Mouse (Mus musculus) midbrain, embryonic 15.5 days (tissue): ENCODE data around the gene Wee1. TPM values are rescaled to one million over a fixed set of nuclear protein-coding genes. Genes with fewer than 3 reads are reported as not detected.

Experiments
- ATAC-seq: fragments of 200-750 bp; cut with Nextera tagmentation; replicated peaks from 2 replicates; pipeline ENCODE4 v1.8.0; 2017; ENCODE audit warnings: moderate TSS enrichment
- H3K27ac ChIP-seq: fragments of 300-500 bp; sonication (generic); 2 replicates; pipeline ENCODE4 v1.5.1; 2015; ENCODE audit warnings: mild to moderate bottlenecking, inconsistent platforms
- H3K27me3 ChIP-seq: fragments of 300-500 bp; sonication (generic); replicated peaks from 2 replicates; pipeline ENCODE4 v1.6.1; 2015; ENCODE audit warnings: inconsistent platforms
- H3K36me3 ChIP-seq: fragments of 300-500 bp; sonication (generic); replicated peaks from 2 replicates; pipeline ENCODE4 v1.6.1; 2015; ENCODE audit warnings: inconsistent platforms
- H3K4me1 ChIP-seq: fragments of 300-500 bp; sonication (generic); 2 replicates; pipeline ENCODE4 v1.6.1; 2015; ENCODE audit warnings: inconsistent platforms
- H3K4me2 ChIP-seq: fragments of 300-500 bp; sonication (generic); 2 replicates; pipeline ENCODE4 v1.6.1; 2015; ENCODE audit warnings: inconsistent platforms, mild to moderate bottlenecking, moderate library complexity
- H3K4me3 ChIP-seq: fragments of 300-500 bp; sonication (generic); 2 replicates; pipeline ENCODE4 v1.5.1; 2015; ENCODE audit warnings: mild to moderate bottlenecking, inconsistent platforms
- H3K9ac ChIP-seq: fragments of 300-500 bp; sonication (generic); 2 replicates; pipeline ENCODE4 v1.6.1; 2015; ENCODE audit warnings: mild to moderate bottlenecking, inconsistent platforms
- H3K9me3 ChIP-seq: fragments of 300-500 bp; sonication (generic); 2 replicates; pipeline ENCODE4 v1.6.1; 2016; ENCODE audit warnings: inconsistent platforms
- WGBS: fragments of 180-500 bp; shearing (Covaris S2); methylation state at CpG from one replicate; pipeline ENCODE4 v1.1.7; 2015; ENCODE audit warnings: mixed read lengths; 5-methylcytosine and 5-hydroxymethylcytosine counted together
- polyA plus RNA-seq: library from polyadenylated mRNA; unstranded; fragments of >200 nt; fragmentation: Nextera tagmentation; extraction: Ambion mirVana; gene quantifications from 2 replicates; pipeline ENCODE4 v1.2.1, GENCODE M21; 2015

Wee1 gene
- polyA plus RNA-seq, result 5.1 and 5.8 TPM in 2 replicates

DNA sequence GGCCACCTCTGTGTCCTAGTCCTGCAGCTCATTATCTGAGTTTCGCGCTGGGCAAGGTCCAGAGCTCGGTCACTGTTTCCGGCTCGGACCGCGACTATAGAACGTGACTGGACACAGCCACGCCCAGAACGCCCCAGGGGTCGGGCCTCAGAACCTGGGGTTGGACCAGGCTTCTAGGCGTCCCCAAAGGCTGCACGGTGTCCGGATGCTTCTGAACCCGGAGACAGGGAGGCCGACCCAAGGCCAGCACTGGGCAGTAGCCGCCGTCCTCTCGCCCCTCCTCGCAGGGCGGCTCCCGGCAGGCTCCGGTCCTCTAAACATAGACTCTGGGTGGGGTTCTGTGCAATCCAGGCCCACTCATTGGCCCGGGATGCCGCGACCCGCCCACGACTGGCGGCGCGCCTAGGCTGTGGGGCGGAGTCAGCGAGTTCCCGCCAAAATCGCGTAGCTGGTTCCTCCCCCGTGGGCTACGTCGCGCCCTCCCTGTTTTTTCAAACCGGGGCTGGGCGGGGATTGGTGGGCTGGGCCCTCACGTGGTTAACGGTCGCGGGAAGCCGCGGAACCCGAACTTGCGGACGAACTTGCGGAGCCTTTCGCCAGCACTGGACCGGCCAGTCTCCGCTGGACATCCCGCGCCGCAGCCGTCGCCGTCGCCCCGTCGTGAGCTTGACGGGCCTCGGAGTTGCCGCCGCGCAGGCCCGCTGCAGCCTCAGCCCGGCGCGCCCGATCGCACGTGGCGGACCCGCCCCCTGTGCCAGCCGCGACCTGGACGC, at the start of gene Wee1:
Wee1 (plus strand) TSS at position 531 of the 773 bp plus-strand sequence.
- no peaks in the 10 kb centered on the region for H3K9me3 ChIP-seq
- H3K4me3 ChIP-seq, result peak within 1 kb of the TSS; percentile 75
- H3K27me3 ChIP-seq, result no peaks in the 10 kb centered on the region
- H3K4me2 ChIP-seq, result peak within 1 kb of the TSS; percentile 64
- whole genome bisulfite sequencing, result under 1% methylated on average over 81 of the region's 81 CpGs
- peaks cover 10% of the 10 kb centered on the region for H3K4me1 ChIP-seq
- H3K27ac ChIP-seq, result peak within 1 kb of the TSS; percentile 77
- H3K36me3 ChIP-seq, result no peaks in the 10 kb centered on the region
- H3K9ac ChIP-seq, result peak within 1 kb of the TSS; percentile 51
- ATAC-seq, result peak; percentile 98

- WGBS, result 89% methylated on average over 5 of the region's 5 CpGs
- H3K4me3 ChIP-seq, result no peak overlapping the region
- H3K9ac ChIP-seq, result no peak overlapping the region
- H3K4me1 ChIP-seq, result no peaks in the 10 kb centered on the region
- H3K27me3 ChIP-seq, result no peaks in the 10 kb centered on the region
- H3K27ac ChIP-seq, result no peak overlapping the region
- H3K36me3 ChIP-seq, result peaks cover 47% of the 10 kb centered on the region
- no peak overlapping the region for H3K4me2 ChIP-seq
- no peaks in the 10 kb centered on the region for H3K9me3 ChIP-seq
- ATAC-seq, result no peak
Measured at GRCm38 (mm10) chr7:110078168-110078567, 43.7 kb upstream of the Wee1 start.

DNA sequence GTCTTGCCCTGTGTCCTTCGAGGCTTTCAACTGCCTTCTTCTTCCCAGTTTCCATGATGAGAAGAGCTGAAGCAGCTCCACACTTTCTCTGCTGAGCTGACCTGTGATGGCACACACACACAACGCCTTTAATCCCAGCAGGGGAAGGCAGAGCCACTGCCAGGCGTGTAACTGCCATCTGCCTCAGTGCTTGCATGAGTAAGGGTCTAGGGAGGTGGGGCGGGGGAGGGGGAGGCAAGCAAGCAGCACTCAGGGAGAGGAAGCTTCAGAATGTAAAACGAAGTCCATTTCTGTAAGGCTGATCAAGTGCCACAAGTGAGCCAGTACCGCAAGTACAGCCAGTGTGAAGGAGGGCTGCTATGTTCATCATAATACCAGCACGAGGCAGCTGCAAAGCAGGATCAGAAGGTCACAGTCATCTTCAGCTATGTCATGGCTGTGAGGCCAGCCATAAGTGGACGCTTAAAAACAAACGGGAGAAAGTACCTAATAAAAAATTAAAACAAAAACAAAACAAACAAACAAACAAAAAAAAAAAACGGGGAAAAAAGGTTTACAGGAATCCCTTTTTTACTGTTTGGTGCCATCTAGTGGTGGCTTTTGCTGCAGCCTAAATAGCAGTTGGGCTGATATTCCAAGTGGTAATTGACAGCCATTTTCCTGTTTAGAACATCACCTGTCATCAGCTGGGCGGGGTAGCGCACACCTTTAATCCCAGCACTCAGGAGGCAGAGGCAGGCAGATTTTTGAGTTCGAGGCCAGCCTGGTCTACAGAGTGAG, 38.3 kb upstream of the Wee1 start:
- Histone ChIP-seq H3K9me3 (no peaks in the 10 kb centered on the region), H3K9ac (no peak overlapping the region), H3K27me3 (no peaks in the 10 kb centered on the region), H3K36me3 (peaks cover 49% of the 10 kb centered on the region), H3K4me1 (peaks cover 4% of the 10 kb centered on the region; the same call in 1 of the 2 replicates), H3K4me2 (no peak overlapping the region), H3K27ac (peak overlapping the region; percentile 34; the same call in 1 of the 2 replicates), H3K4me3 (no peak overlapping the region)
- 64% methylated on average over 13 of the region's 13 CpGs for WGBS
- peak; percentile 62 for ATAC-seq

DNA sequence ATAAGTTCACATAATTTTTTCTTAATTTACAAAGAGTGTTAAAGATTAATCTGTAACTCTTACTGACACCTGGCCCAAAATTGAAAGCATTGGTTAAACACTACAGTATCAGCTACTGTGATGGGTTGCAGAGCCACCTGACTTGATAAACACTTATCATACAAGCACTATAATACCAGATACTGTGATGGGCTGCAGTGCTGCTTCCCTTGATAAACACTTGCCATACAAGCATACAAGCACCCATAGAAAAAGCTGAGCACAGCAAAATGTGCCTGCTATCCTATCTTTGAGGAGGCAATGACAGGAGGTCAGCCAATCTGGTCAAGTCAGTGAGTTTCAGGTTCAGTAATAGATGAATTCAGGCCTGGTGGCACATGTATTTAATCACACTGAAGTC, 36.6 kb upstream of the Wee1 start:
- H3K36me3 ChIP-seq, result peaks cover 46% of the 10 kb centered on the region
- no peak overlapping the region for H3K4me3 ChIP-seq
- H3K9me3 ChIP-seq, result no peaks in the 10 kb centered on the region
- no peak overlapping the region for H3K27ac ChIP-seq
- no peak for ATAC-seq
- no peak overlapping the region for H3K4me2 ChIP-seq
- no peaks in the 10 kb centered on the region for H3K27me3 ChIP-seq
- H3K4me1 ChIP-seq, result peaks cover 4% of the 10 kb centered on the region; the same call in 1 of the 2 replicates
- no peak overlapping the region for H3K9ac ChIP-seq

DNA sequence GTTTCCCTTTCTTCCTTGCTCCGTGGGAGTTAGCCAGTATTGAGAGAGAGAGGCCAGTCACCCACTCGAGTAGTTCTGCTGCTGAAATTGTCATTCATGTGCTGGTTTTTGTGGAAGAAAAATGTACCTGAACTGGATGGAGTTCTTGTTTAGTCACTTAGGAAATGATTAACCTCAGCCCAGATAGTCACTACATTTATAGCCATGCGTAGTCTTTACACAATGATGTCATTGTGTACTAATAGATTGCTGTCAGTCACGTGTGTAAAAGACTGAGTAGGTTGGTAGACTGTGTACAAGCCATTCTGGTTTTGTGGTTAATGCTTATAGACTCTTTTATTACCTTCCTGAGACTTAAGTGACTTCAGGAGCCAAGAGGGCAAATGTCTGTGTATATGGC, 33.9 kb upstream of the Wee1 start:
- no peak for ATAC-seq
- H3K4me1 ChIP-seq, result peaks cover 4% of the 10 kb centered on the region; the same call in 1 of the 2 replicates
- no peak overlapping the region for H3K4me3 ChIP-seq
- H3K9ac ChIP-seq, result no peak overlapping the region
- no peak overlapping the region for H3K4me2 ChIP-seq
- H3K27ac ChIP-seq, result no peak overlapping the region
- peaks cover 49% of the 10 kb centered on the region for H3K36me3 ChIP-seq
- no peaks in the 10 kb centered on the region for H3K9me3 ChIP-seq
- no peaks in the 10 kb centered on the region for H3K27me3 ChIP-seq
- 88% methylated on average over 4 of the region's 4 CpGs for WGBS

DNA sequence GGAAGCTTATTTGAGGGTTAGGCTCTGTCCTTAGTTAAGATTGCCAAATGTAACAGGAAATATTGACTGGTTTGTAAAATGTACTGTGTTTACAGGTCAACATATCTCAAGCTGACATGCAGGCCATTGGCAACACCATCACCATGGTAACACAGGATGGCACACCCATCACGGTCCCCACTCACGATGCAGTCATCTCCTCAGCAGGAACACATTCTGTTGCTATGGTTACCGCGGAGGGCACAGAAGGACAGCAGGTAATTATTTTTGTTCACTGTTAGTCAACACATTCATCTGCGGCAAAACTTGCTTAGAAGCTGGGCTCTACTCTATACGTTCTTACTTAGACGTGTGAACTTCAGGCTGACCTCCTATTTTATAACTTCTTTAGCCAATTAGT, 30.2 kb upstream of the Wee1 start:
- H3K4me1 ChIP-seq, result no peaks in the 10 kb centered on the region
- H3K4me3 ChIP-seq, result no peak overlapping the region
- H3K4me2 ChIP-seq, result no peak overlapping the region
- no peak overlapping the region for H3K9ac ChIP-seq
- H3K27me3 ChIP-seq, result no peaks in the 10 kb centered on the region
- no peak overlapping the region for H3K27ac ChIP-seq
- peaks cover 55% of the 10 kb centered on the region for H3K36me3 ChIP-seq
- 61% methylated on average over 7 of the region's 7 CpGs for WGBS
- H3K9me3 ChIP-seq, result no peaks in the 10 kb centered on the region
- ATAC-seq, result peak; percentile 60; the same call in 1 of the 2 replicates

DNA sequence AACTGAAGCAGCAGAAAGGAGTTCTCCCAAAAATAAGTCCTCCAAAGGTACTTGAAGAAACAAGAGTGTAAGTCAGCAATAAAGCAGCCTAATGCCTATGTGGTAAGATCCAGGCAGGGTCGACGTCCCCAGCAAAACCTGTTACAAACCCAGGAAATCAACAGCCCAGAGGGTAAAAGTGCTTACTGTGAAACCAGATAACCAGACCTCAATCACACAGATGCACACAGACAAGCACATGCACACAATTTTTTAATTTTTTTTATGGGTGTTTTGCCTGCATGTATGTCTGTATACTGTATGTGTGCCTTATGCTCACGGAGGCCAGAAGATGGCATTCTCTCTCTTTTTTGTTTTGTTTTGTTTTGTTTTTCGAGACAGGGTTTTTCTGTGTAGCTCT, 25.5 kb upstream of the Wee1 start:
- Histone ChIP-seq H3K4me1 (no peaks in the 10 kb centered on the region), H3K36me3 (peaks cover 37% of the 10 kb centered on the region), H3K9me3 (no peaks in the 10 kb centered on the region), H3K9ac (no peak overlapping the region), H3K27me3 (no peaks in the 10 kb centered on the region), H3K27ac (no peak overlapping the region), H3K4me3 (no peak overlapping the region), H3K4me2 (no peak overlapping the region)
- WGBS, result 88% methylated on average over 4 of the region's 4 CpGs
- no peak for ATAC-seq

DNA sequence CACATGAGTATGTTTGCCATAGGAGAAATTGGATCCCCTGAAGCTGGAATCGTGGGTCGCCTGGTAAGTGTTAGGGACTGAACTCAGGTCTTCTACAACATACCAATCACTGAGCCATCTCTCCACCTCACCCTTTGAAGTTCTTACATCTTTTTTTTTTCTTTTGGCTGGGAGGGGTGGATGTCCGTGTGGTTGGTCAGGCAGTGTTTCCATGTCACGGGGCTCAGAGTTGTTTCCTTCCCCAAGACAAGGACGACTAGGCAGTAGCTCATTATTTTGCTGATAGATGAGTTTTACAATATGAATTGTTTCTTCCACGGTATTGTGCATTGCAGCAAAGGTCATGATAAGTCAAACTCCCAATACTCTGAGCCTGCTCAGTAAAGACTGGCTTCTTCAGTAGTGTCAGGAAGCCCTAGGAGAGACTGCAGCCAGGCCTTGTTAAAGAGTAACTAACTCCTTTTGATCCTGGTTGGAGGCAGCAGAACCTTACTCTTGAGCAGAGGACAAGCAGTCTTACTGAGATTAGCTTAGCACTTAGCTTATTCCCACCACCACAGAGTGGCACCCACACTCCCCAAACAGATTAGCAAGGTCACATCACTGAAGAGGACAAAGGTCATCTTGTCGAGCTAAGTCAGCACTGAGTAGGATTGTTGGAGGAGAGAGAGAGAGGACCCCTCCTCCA, 24.6 kb upstream of the Wee1 start:
- Histone ChIP-seq H3K4me3 (no peak overlapping the region), H3K4me2 (no peak overlapping the region), H3K36me3 (peaks cover 28% of the 10 kb centered on the region), H3K9ac (no peak overlapping the region), H3K27me3 (no peaks in the 10 kb centered on the region), H3K9me3 (no peaks in the 10 kb centered on the region), H3K27ac (no peak overlapping the region), H3K4me1 (no peaks in the 10 kb centered on the region)
- WGBS, result 75% methylated on average over 7 of the region's 7 CpGs
- no peak for ATAC-seq

DNA sequence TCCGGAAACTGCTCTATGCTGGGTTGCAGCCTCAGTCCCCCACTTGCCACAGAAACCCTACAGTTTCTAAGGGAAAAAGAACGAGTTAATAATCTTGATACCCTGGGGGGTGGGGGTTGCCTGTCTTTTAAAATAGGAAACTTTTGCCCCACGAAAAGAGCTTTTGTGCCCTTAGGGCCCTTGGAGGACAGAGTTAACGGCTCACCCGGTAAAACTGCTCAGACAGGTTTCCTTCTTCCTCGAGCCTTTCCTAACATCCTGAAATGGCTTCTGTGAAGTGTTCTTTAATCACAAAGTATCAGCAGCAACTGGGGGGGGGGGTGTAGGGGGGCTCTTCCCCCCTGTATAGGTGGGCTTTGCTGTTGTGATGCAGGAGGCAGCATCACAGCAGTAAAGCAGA, 21.0 kb upstream of the Wee1 start:
- Histone ChIP-seq H3K4me1 (no peaks in the 10 kb centered on the region), H3K4me3 (no peak overlapping the region), H3K27ac (no peak overlapping the region), H3K9me3 (no peaks in the 10 kb centered on the region), H3K9ac (no peak overlapping the region), H3K4me2 (no peak overlapping the region), H3K27me3 (no peaks in the 10 kb centered on the region), H3K36me3 (peaks cover 4% of the 10 kb centered on the region; the same call in 1 of the 2 replicates)
- ATAC-seq, result no peak
- 67% methylated on average over 6 of the region's 6 CpGs for WGBS

DNA sequence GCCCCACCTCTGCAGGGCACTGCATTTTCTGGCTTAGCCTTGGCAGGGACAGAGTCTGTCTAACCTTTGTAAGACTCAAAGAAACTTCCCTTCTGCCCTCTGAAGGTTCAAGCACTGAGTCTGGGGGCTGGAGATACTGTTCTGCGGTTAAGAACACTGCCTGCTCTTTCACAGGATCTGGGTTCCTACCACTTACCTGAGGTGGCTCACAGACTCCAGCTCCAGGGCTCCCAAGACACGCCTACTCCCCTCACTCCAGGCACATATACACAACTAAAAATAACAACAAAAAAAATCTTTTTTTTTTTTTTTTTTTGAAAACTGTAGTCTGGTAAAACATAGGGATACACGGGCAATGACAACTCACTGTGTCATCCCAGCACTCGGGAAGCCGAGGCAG, 20.6 kb upstream of the Wee1 start:
- 84% methylated on average over 5 of the region's 5 CpGs for WGBS
- Histone ChIP-seq H3K4me3 (no peak overlapping the region), H3K4me2 (no peak overlapping the region), H3K27ac (no peak overlapping the region), H3K36me3 (peaks cover under 1% of the 10 kb centered on the region; the same call in 1 of the 2 replicates), H3K27me3 (no peaks in the 10 kb centered on the region), H3K4me1 (no peaks in the 10 kb centered on the region), H3K9ac (no peak overlapping the region), H3K9me3 (no peaks in the 10 kb centered on the region)
- ATAC-seq, result no peak

- 89% methylated on average over 5 of the region's 5 CpGs for WGBS
- Histone ChIP-seq H3K4me1 (peaks cover 5% of the 10 kb centered on the region; the same call in 1 of the 2 replicates), H3K36me3 (no peaks in the 10 kb centered on the region), H3K27ac (no peak overlapping the region), H3K9ac (no peak overlapping the region), H3K27me3 (no peaks in the 10 kb centered on the region), H3K9me3 (no peaks in the 10 kb centered on the region), H3K4me2 (no peak overlapping the region), H3K4me3 (no peak overlapping the region)
- no peak for ATAC-seq
Measured at GRCm38 (mm10) chr7:110105041-110105440, 16.8 kb upstream of the Wee1 start.

- H3K4me3 ChIP-seq, result no peak overlapping the region
- H3K27me3 ChIP-seq, result no peaks in the 10 kb centered on the region
- H3K4me2 ChIP-seq, result no peak overlapping the region
- H3K9ac ChIP-seq, result no peak overlapping the region
- 81% methylated on average over 3 of the region's 3 CpGs for WGBS
- H3K9me3 ChIP-seq, result no peaks in the 10 kb centered on the region
- H3K36me3 ChIP-seq, result no peaks in the 10 kb centered on the region
- H3K27ac ChIP-seq, result no peak overlapping the region
- no peak for ATAC-seq
- H3K4me1 ChIP-seq, result peaks cover 5% of the 10 kb centered on the region; the same call in 1 of the 2 replicates
Measured at GRCm38 (mm10) chr7:110106633-110107032, 15.2 kb upstream of the Wee1 start.
